Mouse (Mus musculus): ENCODE results near the gene Dnaja2. TPM values are rescaled to one million over a fixed set of nuclear protein-coding genes. Genes with fewer than 3 reads are reported as not detected.

The Dnaja2 gene
- total RNA-seq, 2 experiments from 2014 or later: 23.1 to 28.7 TPM

DNA sequence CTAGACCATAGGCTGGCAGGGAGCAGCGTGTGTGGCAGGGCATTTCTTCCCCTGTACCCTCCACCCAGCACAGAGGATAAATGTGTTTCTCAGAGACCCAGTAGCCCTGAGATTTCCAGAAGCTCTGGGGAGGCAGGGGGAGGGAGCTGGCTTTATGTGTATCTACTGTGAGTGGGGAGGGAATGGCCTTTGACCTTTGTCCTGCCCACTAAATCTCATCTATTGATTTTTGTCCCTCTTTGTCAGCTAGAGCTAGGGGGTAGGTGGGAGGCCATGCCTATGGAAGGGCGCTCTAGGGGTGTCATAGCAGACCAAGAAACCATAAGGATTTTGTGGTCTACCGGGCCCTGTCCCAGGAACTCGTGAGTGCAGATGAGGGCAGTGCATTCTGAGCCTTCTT lies 48.5 kb downstream of the Dnaja2 start:
- no peak for ATAC-seq (replicated peaks; ENCODE audit: low FRiP score, poor library complexity, severe bottlenecking)

- ATAC-seq (replicated peaks; ENCODE audit: low FRiP score, poor library complexity, severe bottlenecking): no peak
Observed at GRCm38 (mm10) chr8:85504704-85505103, 50.4 kb downstream of the Dnaja2 start.

DNA sequence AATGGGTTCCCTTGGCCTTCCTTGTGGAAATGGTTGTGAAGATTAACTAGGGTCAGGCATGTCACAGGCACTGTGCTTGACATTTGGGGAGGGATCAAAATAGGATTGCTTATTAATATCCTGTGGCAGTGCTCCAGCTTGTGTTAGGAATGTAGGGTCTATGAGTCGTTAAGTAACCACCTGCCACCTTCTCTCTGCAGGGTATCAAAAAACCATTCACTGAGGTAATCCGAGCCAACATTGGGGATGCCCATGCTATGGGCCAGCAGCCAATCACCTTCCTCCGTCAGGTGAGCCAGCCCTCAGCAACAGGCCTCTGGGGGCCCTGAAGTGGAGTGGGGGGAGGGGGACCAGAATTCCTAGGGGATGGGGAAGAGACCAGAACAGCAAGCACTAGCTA lies 52.1 kb downstream of the Dnaja2 start:
- no peak for ATAC-seq (replicated peaks; ENCODE audit: low FRiP score, poor library complexity, severe bottlenecking)

GRCm38 (mm10) chr8:85502381-85502780 lies 52.8 kb downstream of the Dnaja2 start:
- no peak for ATAC-seq (replicated peaks; ENCODE audit: low FRiP score, poor library complexity, severe bottlenecking)

DNA sequence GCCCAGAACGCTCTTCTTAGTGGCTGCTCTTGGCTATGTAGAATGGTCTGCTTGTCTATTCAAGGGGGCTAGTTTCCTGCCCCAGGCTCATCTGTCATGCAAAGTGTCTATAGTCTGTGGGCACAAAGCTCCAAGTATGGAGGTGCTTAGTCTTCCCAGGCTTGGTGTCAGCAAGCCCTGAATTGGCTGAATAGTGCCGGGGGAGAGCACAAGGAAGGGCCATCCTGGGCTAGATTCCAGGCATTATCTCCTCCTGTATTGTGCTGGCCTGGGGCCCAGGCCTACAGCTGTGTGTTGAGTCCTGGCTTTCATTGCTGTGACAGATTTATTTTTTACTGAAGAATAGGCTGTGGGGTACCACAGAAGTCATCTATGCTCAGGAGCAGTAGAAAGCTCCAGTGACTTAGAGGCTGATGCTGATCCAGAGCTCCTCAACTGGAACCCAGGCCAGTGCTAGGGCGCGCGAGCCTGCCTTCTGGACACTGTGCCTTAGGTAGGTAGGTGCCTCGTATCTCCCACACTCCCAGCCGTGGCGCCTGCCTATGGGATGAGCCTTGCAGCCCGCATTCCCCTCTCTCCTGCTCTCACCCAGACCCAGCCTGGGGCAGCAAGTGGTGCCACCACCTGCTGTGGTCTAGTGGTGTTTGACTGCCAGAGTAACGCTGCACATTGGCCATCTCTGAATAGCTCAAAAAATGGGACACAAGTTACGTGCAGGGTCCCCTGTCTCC lies 54.0 kb downstream of the Dnaja2 start:
- ATAC-seq (replicated peaks; ENCODE audit: low FRiP score, poor library complexity, severe bottlenecking): no peak

DNA sequence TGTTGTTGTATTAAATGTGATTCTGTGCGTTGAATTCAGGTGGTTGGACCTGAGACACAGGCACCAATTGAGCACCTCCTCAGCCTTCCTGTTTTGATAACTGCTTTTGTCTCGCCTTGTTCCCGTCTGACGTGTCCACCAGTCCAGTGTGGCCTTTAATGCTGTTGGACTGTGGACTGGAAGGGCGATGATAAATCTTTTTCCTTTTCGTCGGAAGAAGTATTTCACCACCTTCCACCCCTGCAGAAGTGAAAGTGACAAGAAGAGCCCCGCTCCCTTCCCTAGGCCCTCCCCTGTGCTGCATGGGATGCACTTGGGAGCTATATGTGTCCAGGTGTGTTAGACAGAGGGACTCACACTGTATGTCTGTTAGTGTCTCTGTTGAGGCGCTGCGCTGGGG lies 54.7 kb downstream of the Dnaja2 start:
- ATAC-seq (replicated peaks; ENCODE audit: low FRiP score, poor library complexity, severe bottlenecking): no peak

GRCm38 (mm10) chr8:85498577-85498976 lies 56.6 kb downstream of the Dnaja2 start:
- no peak for ATAC-seq (replicated peaks; ENCODE audit: low FRiP score, poor library complexity, severe bottlenecking)

- ATAC-seq (replicated peaks; ENCODE audit: low FRiP score, poor library complexity, severe bottlenecking): no peak
Observed at GRCm38 (mm10) chr8:85496778-85497177, 58.4 kb downstream of the Dnaja2 start.

GRCm38 (mm10) chr8:85496125-85496524 lies 59.0 kb downstream of the Dnaja2 start:
- ATAC-seq (replicated peaks; ENCODE audit: low FRiP score, poor library complexity, severe bottlenecking): no peak

GRCm38 (mm10) chr8:85492940-85493931 lies 61.9 kb downstream of the Dnaja2 start:
- ATAC-seq (replicated peaks; ENCODE audit: low FRiP score, poor library complexity, severe bottlenecking): no peak

DNA sequence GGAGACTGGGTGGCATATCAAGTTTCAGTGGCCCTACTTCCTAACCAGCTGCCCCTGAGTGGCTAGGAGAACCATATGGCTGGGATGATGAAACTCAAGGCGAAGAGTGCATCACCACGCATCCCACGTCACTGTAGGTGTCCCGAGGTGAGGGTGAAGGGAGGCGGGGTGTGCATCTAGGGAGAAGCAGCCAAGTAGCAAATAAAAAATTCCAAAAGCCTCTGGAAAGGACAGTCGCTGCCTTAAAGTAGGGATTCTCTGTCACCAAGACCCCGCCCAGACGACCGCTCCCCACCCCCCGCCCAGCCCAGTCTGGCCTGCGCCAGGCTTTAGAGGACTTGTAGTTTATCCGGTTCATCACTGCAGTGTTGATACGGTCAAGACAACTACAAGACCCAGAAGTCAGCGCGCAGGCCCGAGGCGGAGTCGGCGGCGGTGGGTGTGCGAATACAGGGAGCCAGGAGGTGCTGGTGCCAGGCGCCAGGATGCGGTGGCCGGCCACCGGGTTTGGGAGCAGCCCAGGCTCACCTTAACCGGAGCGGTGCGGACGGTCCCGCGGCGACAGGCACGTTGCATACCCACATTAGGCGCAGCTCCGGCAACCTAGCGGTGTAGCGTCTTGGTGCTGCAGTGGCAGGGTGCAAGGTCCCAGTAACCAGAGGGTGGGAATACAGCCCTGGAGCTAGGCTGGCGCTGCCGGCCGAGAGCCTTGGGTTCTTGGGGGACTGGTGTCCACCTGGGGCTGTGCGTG lies 62.8 kb downstream of the Dnaja2 start, which contains the start of gene Gpt2:
Gpt2 (plus strand) TSS at position 452 of the 751 bp plus-strand sequence.
- no peak for ATAC-seq (replicated peaks; ENCODE audit: low FRiP score, poor library complexity, severe bottlenecking)

DNA sequence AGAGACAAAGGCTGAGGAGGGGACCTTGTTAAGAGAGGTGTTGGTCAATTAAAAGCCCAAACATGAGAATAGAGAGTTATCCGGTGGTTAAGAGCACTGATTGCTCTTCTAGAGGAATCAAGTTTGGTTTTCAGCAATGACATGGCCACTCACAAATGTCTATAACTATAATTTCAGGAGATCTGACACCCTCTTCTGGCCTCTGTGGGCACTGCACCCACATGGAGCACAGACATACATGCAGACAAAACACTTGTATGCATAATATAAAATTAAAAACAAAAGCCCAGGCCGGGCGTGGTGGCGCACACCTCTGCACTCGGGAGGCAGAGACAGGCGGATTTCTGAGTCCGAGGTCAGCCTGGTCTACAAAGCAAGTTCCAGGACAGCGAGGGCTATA lies 65.6 kb downstream of the Dnaja2 start:
- ATAC-seq (replicated peaks; ENCODE audit: low FRiP score, poor library complexity, severe bottlenecking): no peak

GRCm38 (mm10) chr8:85488631-85489030 lies 66.5 kb downstream of the Dnaja2 start:
- no peak for ATAC-seq (replicated peaks; ENCODE audit: low FRiP score, poor library complexity, severe bottlenecking)

GRCm38 (mm10) chr8:85487906-85488620 lies 67.1 kb downstream of the Dnaja2 start:
- ATAC-seq (replicated peaks; ENCODE audit: low FRiP score, poor library complexity, severe bottlenecking): no peak

Other genes starting within 250 kb of the Dnaja2 start
- gene Mylk3, start 169.0 kb downstream of the Dnaja2 start, total RNA-seq (2015; ENCODE audit: low replicate concordance): 48.0 and 94.9 TPM in 2 replicates
- gene Mylk3, start 169.0 kb downstream of the Dnaja2 start, total RNA-seq (2017; ENCODE audit: low replicate concordance): 229 and 257 TPM in 2 replicates
- 9.4 and 22.5 TPM in 2 replicates for gene 4921524J17Rik, start 122.5 kb downstream of the Dnaja2 start, total RNA-seq (2015; ENCODE audit: low replicate concordance)
- gene 4921524J17Rik, start 122.5 kb downstream of the Dnaja2 start, total RNA-seq (2017; ENCODE audit: low replicate concordance): 8.3 and 15.9 TPM in 2 replicates
- gene Gpt2, start 62.8 kb downstream of the Dnaja2 start, total RNA-seq (2015; ENCODE audit: low replicate concordance): 0.84 TPM in 1 of 2 replicates, not detected in the other
- gene Gpt2, start 62.8 kb downstream of the Dnaja2 start, total RNA-seq (2017; ENCODE audit: low replicate concordance): not detected in 2 replicates
- gene Neto2, start 145.6 kb upstream of the Dnaja2 start, total RNA-seq (2015; ENCODE audit: low replicate concordance): 3.8 and 8.5 TPM in 2 replicates
- 2.6 and 3.9 TPM in 2 replicates for gene Neto2, start 145.6 kb upstream of the Dnaja2 start, total RNA-seq (2017; ENCODE audit: low replicate concordance)